Mouse (Mus musculus): Measurements from ENCODE around the gene Dab1.

Gene Dab1

DNA sequence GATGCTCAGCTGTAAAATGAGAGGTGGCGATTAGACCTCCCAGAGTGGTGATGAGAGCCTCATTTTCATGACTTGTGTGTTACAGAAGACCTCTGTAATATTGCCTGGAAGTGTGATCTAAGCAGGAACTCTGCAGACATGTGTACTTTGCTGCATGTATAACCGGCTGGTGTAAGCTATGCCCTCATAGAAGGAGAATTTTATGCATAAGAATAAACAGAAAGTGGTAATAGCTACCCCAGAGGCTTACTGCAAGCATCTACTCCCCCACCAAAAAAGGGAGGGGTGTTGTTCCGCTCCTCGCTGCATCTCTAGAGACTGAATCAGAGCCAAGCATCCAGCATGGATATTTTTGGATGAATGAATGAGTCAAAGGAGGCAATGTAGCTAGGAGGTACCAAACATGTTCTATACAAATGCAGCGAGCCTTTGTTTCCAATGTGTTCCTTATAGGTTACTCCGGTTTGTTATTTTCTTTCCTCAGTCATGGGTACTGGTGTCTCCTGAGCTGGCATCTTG is 1104.4 kb downstream of the Dab1 start:
- no peak for DNase-seq (ENCODE audit: low read depth, low spot score)

DNA sequence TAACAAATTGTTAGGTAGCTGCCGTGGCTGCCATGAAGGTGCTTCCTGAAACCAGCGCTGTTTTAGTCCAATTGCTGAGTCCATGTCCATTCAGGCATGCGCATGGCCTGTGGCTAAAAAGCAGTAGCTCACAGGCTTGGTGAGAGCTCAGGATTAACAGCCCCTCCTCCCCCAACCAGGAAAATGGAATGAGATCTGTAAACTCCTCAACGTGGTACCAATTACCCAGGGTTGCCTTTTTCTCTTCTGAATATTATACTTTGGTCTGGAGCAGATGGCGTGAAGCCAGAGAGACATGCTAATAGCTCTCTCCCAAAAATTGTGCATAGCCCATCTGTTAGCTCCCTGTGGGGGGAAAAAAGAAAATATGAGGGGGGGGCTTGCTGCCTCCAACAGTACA is 1105.1 kb downstream of the Dab1 start:
- DNase-seq (ENCODE audit: low read depth, low spot score), result no peak

DNA sequence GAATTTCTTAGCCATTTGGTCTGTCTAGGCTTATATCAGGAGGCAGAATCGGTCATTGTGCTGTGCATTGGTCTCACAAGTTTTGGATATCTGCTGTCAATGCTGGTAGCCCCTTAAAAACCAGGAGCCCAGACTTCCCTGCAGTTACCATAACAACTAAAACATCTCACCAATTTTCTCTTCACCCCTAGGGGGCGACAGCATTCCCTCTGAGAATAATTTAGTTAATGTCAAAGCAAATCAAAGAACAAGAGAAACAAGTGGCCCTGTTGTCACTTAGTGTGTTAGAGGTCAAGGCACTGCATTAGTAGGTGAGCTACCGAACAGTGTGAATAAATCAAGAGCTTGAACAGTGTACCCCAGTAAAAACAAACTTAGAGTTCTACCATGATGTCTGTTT is 1106.5 kb downstream of the Dab1 start:
- no peak for DNase-seq (ENCODE audit: low read depth, low spot score)

DNA sequence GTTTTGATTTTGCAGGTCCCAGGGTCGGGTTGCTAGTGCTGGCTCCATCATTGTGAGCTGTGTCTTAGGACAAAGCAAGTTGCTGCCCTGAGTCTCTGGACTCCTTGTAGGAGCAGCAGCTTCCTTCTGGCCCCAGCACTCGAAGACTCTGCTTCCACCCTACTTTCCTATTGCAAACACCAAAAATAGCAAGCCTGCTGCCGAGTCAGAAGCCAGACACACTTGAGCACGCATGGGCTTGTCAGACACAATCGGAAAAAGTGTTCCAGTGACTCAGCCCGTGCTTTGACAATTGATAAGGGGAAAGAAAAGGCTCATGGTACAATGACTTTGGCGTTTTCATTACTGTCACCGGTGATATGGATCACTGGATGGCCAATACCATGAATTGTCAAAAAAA is 1110.0 kb downstream of the Dab1 start:
- no peak for DNase-seq (ENCODE audit: low read depth, low spot score)

DNA sequence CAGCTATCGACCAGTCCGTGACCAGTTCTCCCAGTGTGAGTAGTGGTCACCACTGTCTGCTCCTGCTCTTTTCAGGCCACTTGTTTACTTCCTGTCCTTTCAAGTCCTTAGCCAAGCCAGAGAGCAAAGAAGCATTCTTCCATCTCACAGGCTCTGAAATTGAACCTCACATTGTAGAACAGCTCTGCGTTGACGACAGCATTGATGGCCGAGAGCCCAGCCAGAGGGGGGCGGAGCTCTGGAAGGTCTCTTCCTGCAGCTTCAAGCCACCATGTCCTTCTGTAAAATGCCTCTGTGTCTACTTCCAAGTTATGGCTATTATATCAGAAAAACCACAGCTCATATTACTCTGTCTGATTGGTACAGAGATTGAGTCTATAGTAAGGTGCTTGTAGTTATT is 1127.3 kb downstream of the Dab1 start:
- DNase-seq (ENCODE audit: low read depth, low spot score), result no peak

DNA sequence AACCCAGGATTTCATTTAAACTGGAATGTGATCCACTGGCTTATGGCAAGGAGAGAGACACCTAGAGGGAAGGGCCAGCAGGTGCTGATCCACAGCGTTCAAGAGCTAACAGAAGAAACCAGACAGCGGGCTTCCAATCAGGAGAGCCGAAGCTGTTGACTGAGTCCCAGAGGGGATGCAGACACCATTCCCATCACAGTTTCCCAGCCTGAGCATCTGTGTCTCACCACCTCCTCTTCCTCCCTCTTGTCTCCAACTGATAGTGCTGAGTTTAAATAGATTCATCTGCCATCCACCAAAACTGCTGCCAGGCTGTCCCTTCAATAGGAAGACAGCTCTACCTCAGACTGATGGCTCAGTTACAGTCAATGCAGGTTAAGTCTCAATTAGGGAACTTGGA is 1134.9 kb downstream of the Dab1 start:
- no peak for DNase-seq (ENCODE audit: low read depth, low spot score)

DNA sequence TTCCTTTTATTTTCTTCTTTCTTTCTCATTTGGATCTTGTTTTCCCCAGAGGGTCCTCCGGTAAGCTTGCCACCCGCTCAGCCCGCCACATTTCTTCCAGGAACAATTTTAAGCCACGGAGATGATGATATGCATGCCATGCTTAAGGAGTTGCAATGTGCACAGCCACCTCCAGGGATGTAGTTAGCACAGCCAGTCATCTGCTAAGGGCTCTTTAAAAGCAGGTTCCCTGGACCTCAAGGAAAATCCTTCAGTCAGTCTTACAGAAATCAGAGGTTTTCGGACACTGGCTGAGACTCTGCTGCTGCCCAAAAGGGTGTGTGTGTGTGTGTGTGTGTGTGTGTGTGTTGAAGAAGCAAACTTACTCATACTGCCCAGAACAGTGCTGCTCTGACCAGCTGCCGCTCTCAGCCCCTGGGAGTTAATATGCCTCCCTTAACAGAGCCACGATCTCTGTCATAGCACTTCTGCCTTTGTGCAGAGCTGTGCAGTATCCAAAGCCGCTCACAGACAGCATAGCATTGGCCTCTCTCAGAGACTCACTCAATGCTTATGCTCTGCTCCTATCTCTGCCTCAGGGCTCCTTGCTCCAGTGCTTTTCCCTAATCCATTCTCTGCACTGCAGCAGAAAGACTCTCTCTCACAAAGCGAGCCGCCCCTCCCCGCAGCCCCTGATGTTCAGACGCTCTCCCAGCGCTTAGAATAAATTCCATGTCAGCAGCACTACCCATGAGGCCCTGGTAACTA is 1141.9 kb downstream of the Dab1 start:
- no peak for DNase-seq (ENCODE audit: low read depth, low spot score)

DNA sequence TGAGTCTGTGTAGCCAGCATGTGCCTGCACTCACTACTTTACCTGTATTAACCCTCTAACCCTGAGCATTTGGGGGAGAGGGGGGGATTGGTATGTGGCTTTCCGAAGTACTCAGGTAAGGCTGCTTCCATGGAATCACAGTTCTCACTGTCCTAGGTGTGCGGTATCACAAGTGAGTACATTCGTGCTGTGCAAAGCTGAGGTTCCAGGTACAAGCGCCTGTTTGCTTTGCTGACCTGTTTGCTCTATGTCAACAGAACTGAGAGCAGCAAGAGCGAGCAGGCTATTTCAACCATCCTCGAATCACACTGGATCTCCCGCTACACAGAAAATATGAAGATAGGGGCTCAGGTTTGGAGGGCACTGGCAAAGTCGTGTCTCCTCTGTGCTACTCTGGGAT is 1146.9 kb downstream of the Dab1 start, which contains the start of gene C8b:
TSS of gene C8b (plus strand) at position 253 of the 400 bp plus-strand sequence.
- DNase-seq (ENCODE audit: low read depth, low spot score), result no peak

DNA sequence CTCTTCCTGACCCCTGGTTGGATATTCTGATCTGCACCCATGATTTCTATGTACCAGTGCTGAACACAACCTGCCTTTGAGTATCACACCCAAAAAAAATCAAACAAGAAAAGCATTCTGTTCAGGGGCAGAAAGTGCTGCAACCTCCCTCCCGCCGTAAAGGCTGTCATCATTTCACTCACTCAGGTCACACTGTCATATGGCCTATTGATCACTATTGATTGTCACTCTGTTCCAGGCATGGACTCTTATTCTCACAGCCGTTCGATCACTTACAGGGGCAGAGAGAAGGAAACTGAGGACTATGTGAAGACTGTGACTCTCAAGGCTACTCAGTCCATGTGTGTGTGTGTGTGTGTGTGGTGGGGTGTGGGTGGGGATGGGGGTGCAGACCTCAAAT is 1149.0 kb downstream of the Dab1 start:
- no peak for DNase-seq (ENCODE audit: low read depth, low spot score)

DNA sequence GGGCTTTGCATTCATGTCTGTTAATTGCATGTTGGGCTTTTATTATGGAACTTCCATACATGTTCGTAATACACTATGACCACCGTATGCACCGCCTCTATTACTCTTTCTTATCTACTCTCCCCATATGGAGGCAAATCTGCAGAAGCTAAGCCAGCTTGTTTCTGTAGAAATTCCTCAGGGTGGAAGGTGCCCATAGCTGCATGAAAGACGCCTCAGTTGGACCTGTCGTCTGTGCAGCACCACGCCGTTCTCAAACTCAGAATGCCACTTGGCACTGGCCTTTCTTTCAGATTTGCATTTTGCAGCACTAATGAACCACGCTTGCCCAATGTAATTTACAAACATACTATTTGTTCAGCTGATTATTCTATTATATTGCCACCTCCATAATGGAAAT is 1150.4 kb downstream of the Dab1 start:
- no peak for DNase-seq (ENCODE audit: low read depth, low spot score)

DNA sequence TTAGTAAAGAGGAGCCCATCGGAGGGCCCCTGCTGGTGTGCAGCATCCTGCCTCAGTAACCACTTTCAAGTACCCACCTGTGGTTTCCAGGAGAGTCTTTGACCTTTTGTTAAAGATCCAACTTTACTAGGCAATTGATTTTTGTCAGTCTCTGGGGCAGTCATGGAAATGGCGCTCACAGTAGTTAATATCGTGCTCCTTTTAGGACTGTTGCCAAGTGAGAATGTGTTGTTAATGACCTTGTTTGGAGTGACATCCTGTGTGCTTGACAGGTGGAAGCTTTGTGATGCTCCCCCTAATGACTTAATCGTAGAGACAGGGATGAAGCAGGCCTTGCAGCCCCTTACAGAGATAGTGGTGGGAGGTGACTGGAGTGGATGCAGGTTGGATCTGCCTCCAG is 1151.2 kb downstream of the Dab1 start:
- DNase-seq (ENCODE audit: low read depth, low spot score), result no peak

DNA sequence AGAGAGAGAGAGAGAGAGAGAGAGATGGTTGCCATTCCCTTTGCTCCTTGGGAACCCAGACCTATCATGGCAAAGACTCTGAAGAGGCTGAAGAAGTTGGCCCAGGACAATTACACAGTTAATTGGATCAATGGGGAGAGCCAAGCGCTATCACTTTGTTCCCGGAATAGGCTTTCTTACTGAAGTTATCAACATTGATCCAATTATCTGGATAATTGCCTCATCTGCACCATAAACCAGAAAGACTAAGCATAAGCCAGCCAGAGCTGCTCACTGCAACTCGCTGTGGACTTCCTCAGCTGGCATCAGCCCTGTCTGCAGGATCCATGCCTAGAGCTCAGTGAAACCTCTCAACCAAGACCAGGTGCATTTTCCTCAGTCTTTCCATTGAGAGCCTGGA is 1156.4 kb downstream of the Dab1 start:
- DNase-seq (ENCODE audit: low read depth, low spot score), result no peak

DNA sequence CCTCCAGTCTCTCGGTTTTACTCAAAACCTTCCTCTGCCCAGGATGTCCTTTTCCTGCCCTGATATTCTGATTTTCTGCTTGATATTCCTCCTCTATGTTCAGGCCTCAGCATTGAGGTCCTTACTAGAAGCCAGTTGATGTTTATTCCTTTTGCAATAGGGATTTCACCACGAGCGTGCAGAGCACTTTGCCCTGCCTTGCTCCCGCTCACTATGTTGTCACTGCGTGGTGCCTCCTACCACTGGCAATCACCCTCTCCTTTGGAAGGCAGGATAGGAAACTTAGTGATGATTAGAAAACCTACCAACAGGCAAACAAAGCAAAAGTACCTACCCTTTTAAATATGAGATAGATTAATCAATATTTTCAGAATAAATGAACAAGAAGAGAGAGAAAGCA is 1160.3 kb downstream of the Dab1 start:
- no peak for DNase-seq (ENCODE audit: low read depth, low spot score)

DNA sequence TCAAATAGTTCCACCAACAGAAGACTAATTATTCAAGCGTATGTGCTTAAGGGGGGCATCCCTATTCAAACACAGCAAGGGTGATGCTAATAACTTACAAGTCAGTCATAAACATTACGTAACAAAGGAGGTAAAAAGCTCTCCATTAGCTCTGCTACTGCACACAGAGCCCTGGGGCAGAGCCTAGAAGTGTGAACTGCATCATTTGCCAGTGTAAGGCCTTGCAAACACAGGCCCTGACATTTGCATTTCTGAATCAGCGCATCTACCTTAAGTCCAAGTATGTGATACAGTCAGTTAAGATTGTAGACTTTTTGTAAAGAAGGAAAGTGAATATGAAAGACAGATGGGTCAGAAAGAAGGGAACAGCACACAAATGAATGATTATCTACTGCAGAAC is 1162.3 kb downstream of the Dab1 start:
- no peak for DNase-seq (ENCODE audit: low read depth, low spot score)

DNA sequence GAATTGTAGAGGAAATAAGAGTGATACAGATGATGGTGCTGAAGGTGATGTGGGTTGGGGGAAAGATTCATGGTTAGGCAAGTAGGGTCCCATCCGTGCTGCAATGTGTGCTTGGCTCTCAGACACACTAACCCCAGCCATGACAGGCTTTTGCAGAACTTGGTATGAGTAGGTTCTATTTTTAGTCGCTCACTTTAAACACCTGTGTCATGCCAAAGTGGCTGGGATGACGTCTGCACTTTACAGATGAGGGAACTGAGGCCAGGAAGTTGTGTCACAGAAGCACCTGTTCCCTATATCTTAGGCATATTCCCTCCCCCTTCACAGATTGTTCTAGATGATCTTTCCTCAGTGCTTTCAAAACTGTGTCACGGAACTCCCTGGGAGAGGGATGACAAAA is 1163.2 kb downstream of the Dab1 start:
- no peak for DNase-seq (ENCODE audit: low read depth, low spot score)

DNA sequence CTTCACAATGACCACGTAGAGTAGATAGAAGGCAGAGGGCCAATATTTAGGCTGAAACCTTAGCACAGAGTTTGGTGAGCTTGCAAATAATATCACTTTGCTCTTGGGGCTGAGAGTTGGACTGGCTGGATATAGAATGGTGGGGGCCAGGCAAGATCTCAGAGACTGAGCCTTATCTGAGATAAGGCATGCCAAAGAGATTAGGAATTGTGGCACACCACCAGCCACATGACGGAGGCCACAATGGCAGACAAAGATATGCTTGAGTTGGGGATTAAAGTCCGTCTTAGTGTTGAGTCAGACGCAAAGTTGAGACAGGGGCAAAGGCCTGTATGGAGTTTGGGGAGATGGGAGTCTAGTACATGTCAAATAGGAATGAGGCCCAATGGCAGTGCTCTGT is 1173.0 kb downstream of the Dab1 start:
- no peak for DNase-seq (ENCODE audit: low read depth, low spot score)

All from 3T3-L1 (cell line).